ENCODE assay signal across 22 mouse cellular contexts in genomic region chr10:97397896-97398295, GRCm38 (mm10).
DNase-seq lines count a peak whose midpoint lies in the region; ATAC-seq and TF ChIP-seq lines count a peak whose summit lies in the region.
"Had no signal": no experiment of that assay in that cellular context is flagged by ENCODE, and none has a peak within 500 bp of the region (broad histone marks: within the 10 kb centered on the region; RNA-seq: fewer than 3 reads in every experiment).

No protein-coding gene starts in this region.

- H3K9me3 ChIP-seq in intestine, embryonic 14.5 days (ENCODE audit: control insufficient read depth, low read length): no peaks in the 10 kb centered on the region
- H3K9me3 ChIP-seq in intestine, postnatal 0 days (ENCODE audit: control insufficient read depth): no peaks in the 10 kb centered on the region
- H3K9me3 ChIP-seq in lung, embryonic 15.5 days: no peaks in the 10 kb centered on the region
- H3K9me3 ChIP-seq in stomach, postnatal 0 days (ENCODE audit: control insufficient read depth, low read length): no peaks in the 10 kb centered on the region
- no peaks in the 10 kb centered on the region for H3K9me3 ChIP-seq in midbrain, embryonic 16.5 days (replicated peaks; ENCODE audit: control insufficient read depth, low read length, poor library complexity, severe bottlenecking)
- H3K9me3 ChIP-seq: forebrain, embryonic 10.5 days; megakaryocyte, embryonic 14.5 days; midbrain, embryonic 13.5 days had no signal

- ATAC-seq in intestine, embryonic 14.5 days (replicated peaks; ENCODE audit: low FRiP score, low TSS enrichment, low read depth): no peak
- no peak for ATAC-seq in intestine, postnatal 0 days
- ATAC-seq in lung, embryonic 15.5 days (ENCODE audit: borderline replicate concordance, extremely low read depth, low FRiP score, low TSS enrichment): no peak
- no peak for ATAC-seq in stomach, postnatal 0 days (ENCODE audit: low FRiP score, low TSS enrichment)
- no peak for ATAC-seq in midbrain, embryonic 16.5 days
- ATAC-seq: hindbrain, postnatal 0 days; midbrain, embryonic 13.5 days had no signal

- 43% methylated on average over 2 of the region's 2 CpGs for WGBS in intestine, embryonic 14.5 days
- 65% methylated on average over 2 of the region's 2 CpGs for WGBS in intestine, postnatal 0 days
- WGBS in lung, embryonic 15.5 days: 29% methylated on average over 2 of the region's 2 CpGs
- 38% methylated on average over 2 of the region's 2 CpGs for WGBS in stomach, postnatal 0 days
- 87% methylated on average over 2 of the region's 2 CpGs for WGBS in midbrain, embryonic 16.5 days

- peak overlapping the region; percentile 69 for H3K27ac ChIP-seq in intestine, embryonic 14.5 days (ENCODE audit: low read depth)
- no peak overlapping the region for H3K27ac ChIP-seq in intestine, postnatal 0 days (ENCODE audit: low read depth, low read length)
- H3K27ac ChIP-seq in lung, embryonic 15.5 days: peak overlapping the region; percentile 67
- peak overlapping the region; percentile 9; the same call in 1 of the 2 replicates for H3K27ac ChIP-seq in stomach, postnatal 0 days (replicated peaks)
- H3K27ac ChIP-seq in midbrain, embryonic 16.5 days (ENCODE audit: low read length): no peak overlapping the region
- H3K27ac ChIP-seq: forebrain, embryonic 10.5 days; hindbrain, postnatal 0 days; kidney, postnatal 0 days; midbrain, embryonic 13.5 days had no signal

- H3K9ac ChIP-seq in intestine, embryonic 14.5 days (ENCODE audit: low read length): no peak overlapping the region
- no peak overlapping the region for H3K9ac ChIP-seq in intestine, postnatal 0 days (ENCODE audit: low read depth, low read length)
- H3K9ac ChIP-seq in lung, embryonic 15.5 days: no peak overlapping the region
- H3K9ac ChIP-seq in stomach, postnatal 0 days (ENCODE audit: low read length): no peak overlapping the region
- no peak overlapping the region for H3K9ac ChIP-seq in midbrain, embryonic 16.5 days (ENCODE audit: low read depth, low read length)
- H3K9ac ChIP-seq: midbrain, embryonic 13.5 days had no signal

- no peaks in the 10 kb centered on the region for H3K27me3 ChIP-seq in intestine, embryonic 14.5 days (replicated peaks; ENCODE audit: control insufficient read depth, insufficient read depth, low read length)
- H3K27me3 ChIP-seq in intestine, postnatal 0 days (replicated peaks; ENCODE audit: control insufficient read depth, insufficient read depth, low read length): no peaks in the 10 kb centered on the region
- no peaks in the 10 kb centered on the region for H3K27me3 ChIP-seq in lung, embryonic 15.5 days
- H3K27me3 ChIP-seq in stomach, postnatal 0 days (ENCODE audit: control insufficient read depth, insufficient read depth, low read length): no peaks in the 10 kb centered on the region
- H3K27me3 ChIP-seq in midbrain, embryonic 16.5 days (ENCODE audit: control insufficient read depth, insufficient read depth, low read depth, low read length): no peaks in the 10 kb centered on the region
- H3K27me3 ChIP-seq: megakaryocyte, embryonic 14.5 days; midbrain, embryonic 13.5 days had no signal

- no peak for TF ChIP-seq CTCF in intestine, postnatal 0 days (IDR thresholded peaks at IDR 0.05; ENCODE audit: low read depth)
- TF ChIP-seq CTCF in stomach, postnatal 0 days (IDR thresholded peaks at IDR 0.05; ENCODE audit: low read depth): no peak

- TF ChIP-seq EP300 in stomach, postnatal 0 days (optimal IDR thresholded peaks at IDR 0.05): no peak

- H3K4me3 ChIP-seq in intestine, embryonic 14.5 days (ENCODE audit: low read depth, low read length): no peak overlapping the region
- H3K4me3 ChIP-seq in intestine, postnatal 0 days (ENCODE audit: low read depth, low read length): no peak overlapping the region
- H3K4me3 ChIP-seq in lung, embryonic 15.5 days: no peak overlapping the region
- H3K4me3 ChIP-seq in stomach, postnatal 0 days (ENCODE audit: low read depth, low read length): no peak overlapping the region
- H3K4me3 ChIP-seq in midbrain, embryonic 16.5 days (ENCODE audit: low read depth, low read length): no peak overlapping the region
- H3K4me3 ChIP-seq: forebrain, embryonic 10.5 days; megakaryocyte, embryonic 14.5 days; midbrain, embryonic 13.5 days had no signal

- peaks cover 5% of the 10 kb centered on the region; the same call in 1 of the 2 replicates for H3K4me1 ChIP-seq in intestine, embryonic 14.5 days (replicated peaks; ENCODE audit: control insufficient read depth, insufficient read depth, low read length)
- no peaks in the 10 kb centered on the region for H3K4me1 ChIP-seq in intestine, postnatal 0 days (replicated peaks; ENCODE audit: control insufficient read depth, insufficient read depth, low read length)
- H3K4me1 ChIP-seq in lung, embryonic 15.5 days: peaks cover 18% of the 10 kb centered on the region
- H3K4me1 ChIP-seq in stomach, postnatal 0 days (replicated peaks; ENCODE audit: control insufficient read depth, insufficient read depth): no peaks in the 10 kb centered on the region
- H3K4me1 ChIP-seq in midbrain, embryonic 16.5 days (ENCODE audit: control insufficient read depth, insufficient read depth, low read length): no peaks in the 10 kb centered on the region
- H3K4me1 ChIP-seq: forebrain, embryonic 10.5 days; megakaryocyte, embryonic 14.5 days; midbrain, embryonic 13.5 days had no signal

- H3K36me3 ChIP-seq in intestine, embryonic 14.5 days (ENCODE audit: control insufficient read depth, insufficient read depth, low read length): no peaks in the 10 kb centered on the region
- H3K36me3 ChIP-seq in intestine, postnatal 0 days (ENCODE audit: control insufficient read depth, insufficient read depth): no peaks in the 10 kb centered on the region
- H3K36me3 ChIP-seq in lung, embryonic 15.5 days: no peaks in the 10 kb centered on the region
- H3K36me3 ChIP-seq in stomach, postnatal 0 days (ENCODE audit: control insufficient read depth, insufficient read depth, low read length): no peaks in the 10 kb centered on the region
- H3K36me3 ChIP-seq in midbrain, embryonic 16.5 days (ENCODE audit: control insufficient read depth, insufficient read depth, low read length): no peaks in the 10 kb centered on the region
- H3K36me3 ChIP-seq: forebrain, embryonic 10.5 days; midbrain, embryonic 13.5 days had no signal

- DNase-seq in heart, adult 11 months: peak; percentile 91
- no peak for DNase-seq in heart, postnatal 4 days
- DNase-seq in intestine, embryonic 14.5 days (ENCODE audit: low spot score): no peak
- DNase-seq in lung, postnatal 10 days: no peak
- no peak for DNase-seq in stomach, postnatal 0 days (ENCODE audit: low spot score)
- DNase-seq: adrenal gland, postnatal 14 days; cerebellum, adult 8-10 months; cerebellum, postnatal 36 days; embryo, embryonic 11 days; gastrocnemius, postnatal 25 days; kidney, adult 11 months; layer of hippocampus, adult 9-11 months; lung, adult 2 months; thymus, postnatal 14 days had no signal

- H3K4me2 ChIP-seq in intestine, embryonic 14.5 days (ENCODE audit: low read length): no peak overlapping the region
- no peak overlapping the region for H3K4me2 ChIP-seq in intestine, postnatal 0 days (replicated peaks; ENCODE audit: low read depth)
- H3K4me2 ChIP-seq in lung, embryonic 15.5 days: no peak overlapping the region
- no peak overlapping the region for H3K4me2 ChIP-seq in stomach, postnatal 0 days (replicated peaks; ENCODE audit: low read depth)
- H3K4me2 ChIP-seq in midbrain, embryonic 16.5 days (ENCODE audit: low read length): no peak overlapping the region
- H3K4me2 ChIP-seq: midbrain, embryonic 13.5 days had no signal

Comparison
In these comparisons a context has a peak if more than half of its experiments do, and no peak if none do; other contexts are left out.
1. H3K27ac ChIP-seq: peak in intestine, embryonic 14.5 days (single experiment), lung, embryonic 15.5 days (single experiment) and stomach, postnatal 0 days (single experiment); none in intestine, postnatal 0 days (single experiment) and midbrain, embryonic 16.5 days (single experiment).